Mouse (Mus musculus) kidney, adult 9 months (tissue): ENCODE results near the gene Stau1.

Experiments
- DNase-seq: peaks from one replicate; pipeline ENCODE4 v3.0.0; 2022

Gene Stau1

GRCm38 (mm10) chr2:166983351-166983894 lies 12.7 kb downstream of the Stau1 start:
- no peak for DNase-seq

GRCm38 (mm10) chr2:166980161-166980560 lies 15.9 kb downstream of the Stau1 start:
- DNase-seq: no peak

- DNase-seq: no peak
Observed at GRCm38 (mm10) chr2:166977490-166977889, 18.6 kb downstream of the Stau1 start.

- DNase-seq: no peak
Observed at GRCm38 (mm10) chr2:166976356-166976755, 19.7 kb downstream of the Stau1 start.

- DNase-seq: no peak
Observed at GRCm38 (mm10) chr2:166974177-166974872, 21.8 kb downstream of the Stau1 start.

- DNase-seq: no peak
Observed at GRCm38 (mm10) chr2:166973153-166973552, 22.9 kb downstream of the Stau1 start.

- DNase-seq: no peak
Observed at GRCm38 (mm10) chr2:166964773-166965172, 31.3 kb downstream of the Stau1 start.

- DNase-seq: no peak
Observed at GRCm38 (mm10) chr2:166963257-166963656, 32.8 kb downstream of the Stau1 start.

- DNase-seq: peak; percentile 71
Observed at GRCm38 (mm10) chr2:166960648-166961330, 35.3 kb downstream of the Stau1 start.

GRCm38 (mm10) chr2:166956805-166957204 lies 39.3 kb downstream of the Stau1 start:
- DNase-seq: peak; percentile 82

- peak; percentile 30 for DNase-seq
Observed at GRCm38 (mm10) chr2:166952151-166952550, 43.9 kb downstream of the Stau1 start.

GRCm38 (mm10) chr2:166950853-166951648 lies 45.0 kb downstream of the Stau1 start:
- no peak for DNase-seq

GRCm38 (mm10) chr2:166948936-166949335 lies 47.2 kb downstream of the Stau1 start:
- DNase-seq: no peak

GRCm38 (mm10) chr2:166948246-166948645 lies 47.9 kb downstream of the Stau1 start:
- DNase-seq: no peak

- DNase-seq: no peak
Observed at GRCm38 (mm10) chr2:166945456-166945855, 50.6 kb downstream of the Stau1 start.

- DNase-seq: no peak
Observed at GRCm38 (mm10) chr2:166944346-166944745, 51.8 kb downstream of the Stau1 start.

GRCm38 (mm10) chr2:166943146-166943545 lies 53.0 kb downstream of the Stau1 start:
- DNase-seq: no peak

- DNase-seq: no peak
Observed at GRCm38 (mm10) chr2:166936166-166936565, 59.9 kb downstream of the Stau1 start.

GRCm38 (mm10) chr2:166935582-166935981 lies 60.5 kb downstream of the Stau1 start:
- no peak for DNase-seq

- DNase-seq: no peak
Observed at GRCm38 (mm10) chr2:166934416-166934815, 61.7 kb downstream of the Stau1 start.

GRCm38 (mm10) chr2:166933943-166934342 lies 62.2 kb downstream of the Stau1 start:
- no peak for DNase-seq

- DNase-seq: no peak
Observed at GRCm38 (mm10) chr2:166923971-166924370, 72.1 kb downstream of the Stau1 start.

- no peak for DNase-seq
Observed at GRCm38 (mm10) chr2:166910536-166910935, 85.6 kb downstream of the Stau1 start.
